Mouse (Mus musculus): ENCODE results near the gene Sorl1. TPM values are rescaled to one million over a fixed set of nuclear protein-coding genes. Genes with fewer than 3 reads are reported as not detected.
A peak's percentile ranks its signal among the peaks of the same experiment; 100 is the strongest.

The Sorl1 gene
- polyA plus RNA-seq, 1 experiment: 69.7 TPM

GRCm38 (mm10) chr9:42047786-42048185, 76.3 kb downstream of the Sorl1 start:
- TF ChIP-seq POLR2A (IDR thresholded peaks at IDR 0.05; ENCODE audit: low read depth, low read length) (no peak), CTCF (IDR thresholded peaks at IDR 0.05; ENCODE audit: extremely low read depth, insufficient read depth, insufficient read length, insufficient replicate concordance) (no peak)
- H3K27ac ChIP-seq (ENCODE audit: insufficient read depth, low read length): no peak overlapping the region
- WGBS: 69% methylated on average over 5 of the region's 5 CpGs
- peaks cover 36% of the 10 kb centered on the region for H3K36me3 ChIP-seq (ENCODE audit: control insufficient read depth, insufficient read depth, low read length)
- H3K4me3 ChIP-seq (ENCODE audit: extremely low read depth, insufficient read depth, insufficient read length): no peak overlapping the region
- no peaks in the 10 kb centered on the region for H3K27me3 ChIP-seq (ENCODE audit: control insufficient read depth, insufficient read depth, low read length)
- DNase-seq (ENCODE audit: low read depth in 1 of 2, low spot score in 2 of 2): no peak
- H3K4me1 ChIP-seq (ENCODE audit: control insufficient read depth, insufficient read depth, insufficient read length): no peaks in the 10 kb centered on the region

- Histone ChIP-seq H3K4me1 (ENCODE audit: control insufficient read depth, insufficient read depth, insufficient read length) (no peaks in the 10 kb centered on the region), H3K4me3 (ENCODE audit: extremely low read depth, insufficient read depth, insufficient read length) (no peak overlapping the region), H3K36me3 (ENCODE audit: control insufficient read depth, insufficient read depth, low read length) (peaks cover 45% of the 10 kb centered on the region), H3K27me3 (ENCODE audit: control insufficient read depth, insufficient read depth, low read length) (no peaks in the 10 kb centered on the region), H3K27ac (ENCODE audit: insufficient read depth, low read length) (no peak overlapping the region)
- no peak for TF ChIP-seq POLR2A (IDR thresholded peaks at IDR 0.05; ENCODE audit: low read depth, low read length)
- TF ChIP-seq CTCF (IDR thresholded peaks at IDR 0.05; ENCODE audit: extremely low read depth, insufficient read depth, insufficient read length, insufficient replicate concordance): no peak
- 94% methylated on average over 11 of the region's 11 CpGs for WGBS
- no peak for DNase-seq (ENCODE audit: low read depth in 1 of 2, low spot score in 2 of 2)
Measured at GRCm38 (mm10) chr9:42046248-42046647, 77.8 kb downstream of the Sorl1 start.

- Histone ChIP-seq H3K36me3 (ENCODE audit: control insufficient read depth, insufficient read depth, low read length) (peaks cover 48% of the 10 kb centered on the region), H3K27me3 (ENCODE audit: control insufficient read depth, insufficient read depth, low read length) (no peaks in the 10 kb centered on the region), H3K4me3 (ENCODE audit: extremely low read depth, insufficient read depth, insufficient read length) (no peak overlapping the region), H3K27ac (ENCODE audit: insufficient read depth, low read length) (no peak overlapping the region), H3K4me1 (ENCODE audit: control insufficient read depth, insufficient read depth, insufficient read length) (no peaks in the 10 kb centered on the region)
- TF ChIP-seq CTCF (IDR thresholded peaks at IDR 0.05; ENCODE audit: extremely low read depth, insufficient read depth, insufficient read length, insufficient replicate concordance): no peak
- no peak for TF ChIP-seq POLR2A (IDR thresholded peaks at IDR 0.05; ENCODE audit: low read depth, low read length)
- DNase-seq (ENCODE audit: low read depth in 1 of 2, low spot score in 2 of 2): no peak
- 93% methylated on average over 8 of the region's 8 CpGs for WGBS
Measured at GRCm38 (mm10) chr9:42044651-42045050, 79.4 kb downstream of the Sorl1 start.

- 93% methylated on average over 8 of the region's 8 CpGs for WGBS
- no peaks in the 10 kb centered on the region for H3K4me1 ChIP-seq (ENCODE audit: control insufficient read depth, insufficient read depth, insufficient read length)
- TF ChIP-seq POLR2A (IDR thresholded peaks at IDR 0.05; ENCODE audit: low read depth, low read length) (no peak), CTCF (IDR thresholded peaks at IDR 0.05; ENCODE audit: extremely low read depth, insufficient read depth, insufficient read length, insufficient replicate concordance) (no peak)
- no peak for DNase-seq (ENCODE audit: low read depth in 1 of 2, low spot score in 2 of 2)
- H3K36me3 ChIP-seq (ENCODE audit: control insufficient read depth, insufficient read depth, low read length): peaks cover 47% of the 10 kb centered on the region
- H3K27ac ChIP-seq (ENCODE audit: insufficient read depth, low read length): no peak overlapping the region
- no peak overlapping the region for H3K4me3 ChIP-seq (ENCODE audit: extremely low read depth, insufficient read depth, insufficient read length)
- H3K27me3 ChIP-seq (ENCODE audit: control insufficient read depth, insufficient read depth, low read length): no peaks in the 10 kb centered on the region
Measured at GRCm38 (mm10) chr9:42043934-42044333, 80.2 kb downstream of the Sorl1 start.

GRCm38 (mm10) chr9:42039000-42039992, 84.8 kb downstream of the Sorl1 start:
- peaks cover 45% of the 10 kb centered on the region for H3K36me3 ChIP-seq (ENCODE audit: control insufficient read depth, insufficient read depth, low read length)
- 71% methylated on average over 18 of the region's 18 CpGs for WGBS
- DNase-seq (ENCODE audit: low read depth in 1 of 2, low spot score in 2 of 2): no peak
- no peak overlapping the region for H3K4me3 ChIP-seq (ENCODE audit: extremely low read depth, insufficient read depth, insufficient read length)
- H3K27ac ChIP-seq (ENCODE audit: insufficient read depth, low read length): 0 out of 2 replicates have a peak overlapping the region, but pooled peaks have one; percentile 36
- peaks cover 14% of the 10 kb centered on the region; the same call in 1 of the 2 replicates for H3K4me1 ChIP-seq (ENCODE audit: control insufficient read depth, insufficient read depth, insufficient read length)
- no peaks in the 10 kb centered on the region for H3K27me3 ChIP-seq (ENCODE audit: control insufficient read depth, insufficient read depth, low read length)
- TF ChIP-seq CTCF (IDR thresholded peaks at IDR 0.05; ENCODE audit: extremely low read depth, insufficient read depth, insufficient read length, insufficient replicate concordance) (no peak), POLR2A (IDR thresholded peaks at IDR 0.05; ENCODE audit: low read depth, low read length) (no peak)

- Histone ChIP-seq H3K4me3 (ENCODE audit: extremely low read depth, insufficient read depth, insufficient read length) (no peak overlapping the region), H3K36me3 (ENCODE audit: control insufficient read depth, insufficient read depth, low read length) (peaks cover 30% of the 10 kb centered on the region), H3K27me3 (ENCODE audit: control insufficient read depth, insufficient read depth, low read length) (no peaks in the 10 kb centered on the region), H3K4me1 (ENCODE audit: control insufficient read depth, insufficient read depth, insufficient read length) (peaks cover 27% of the 10 kb centered on the region; the same call in 1 of the 2 replicates), H3K27ac (ENCODE audit: insufficient read depth, low read length) (no peak overlapping the region)
- DNase-seq (ENCODE audit: low read depth in 1 of 2, low spot score in 2 of 2): no peak
- WGBS: 92% methylated on average over 11 of the region's 11 CpGs
- no peak for TF ChIP-seq CTCF (IDR thresholded peaks at IDR 0.05; ENCODE audit: extremely low read depth, insufficient read depth, insufficient read length, insufficient replicate concordance)
Measured at GRCm38 (mm10) chr9:42036885-42037284, 87.2 kb downstream of the Sorl1 start.

- Histone ChIP-seq H3K36me3 (ENCODE audit: control insufficient read depth, insufficient read depth, low read length) (peaks cover 28% of the 10 kb centered on the region), H3K4me1 (ENCODE audit: control insufficient read depth, insufficient read depth, insufficient read length) (peaks cover 35% of the 10 kb centered on the region; the same call in 1 of the 2 replicates), H3K27me3 (ENCODE audit: control insufficient read depth, insufficient read depth, low read length) (no peaks in the 10 kb centered on the region), H3K4me3 (ENCODE audit: extremely low read depth, insufficient read depth, insufficient read length) (no peak overlapping the region), H3K27ac (ENCODE audit: insufficient read depth, low read length) (peak overlapping the region; percentile 3; the same call in 1 of the 2 replicates)
- TF ChIP-seq CTCF (IDR thresholded peaks at IDR 0.05; ENCODE audit: extremely low read depth, insufficient read depth, insufficient read length, insufficient replicate concordance) (no peak), POLR2A (IDR thresholded peaks at IDR 0.05; ENCODE audit: low read depth, low read length) (no peak)
- WGBS: 9% methylated on average over 5 of the region's 5 CpGs
- DNase-seq (ENCODE audit: low read depth in 1 of 2, low spot score in 2 of 2): peak in 1 of 2 experiments; percentile 52
Measured at GRCm38 (mm10) chr9:42035995-42036394, 88.1 kb downstream of the Sorl1 start.

Data from spleen, adult 2 months (tissue).